Mouse (Mus musculus): ENCODE data around the gene Esp15. TPM values are rescaled to one million over a fixed set of nuclear protein-coding genes. Genes with fewer than 3 reads are reported as not detected.

Esp15 gene
- total RNA-seq (2023) = not detected

GRCm38 (mm10) chr17:39640654-39641053 is at the start of gene Esp15:
Gene Esp15, plus strand, starts transcription at chr17:39640954.

Other genes starting within 250 kb of the Esp15 start
- not detected for gene Esp18, start 234.6 kb upstream of the Esp15 start, total RNA-seq (2023)
- gene Esp16, start 104.8 kb upstream of the Esp15 start, total RNA-seq (2023) = not detected